Mouse (Mus musculus) B cell, adult 67 days (primary cell): Measurements from ENCODE around the gene Zfp60. TPM values are rescaled to one million over a fixed set of nuclear protein-coding genes. Genes with fewer than 3 reads are reported as not detected.

ENCODE experiments used
- total RNA-seq, 2 experiments: library from RNA; stranded (reverse); gene quantifications; 4 replicates each; pipeline ENCODE4 v1.2.4; 2023

Zfp60 gene
- 10 to 100 TPM; 21.5 to 22.2 TPM for total RNA-seq

DNA sequence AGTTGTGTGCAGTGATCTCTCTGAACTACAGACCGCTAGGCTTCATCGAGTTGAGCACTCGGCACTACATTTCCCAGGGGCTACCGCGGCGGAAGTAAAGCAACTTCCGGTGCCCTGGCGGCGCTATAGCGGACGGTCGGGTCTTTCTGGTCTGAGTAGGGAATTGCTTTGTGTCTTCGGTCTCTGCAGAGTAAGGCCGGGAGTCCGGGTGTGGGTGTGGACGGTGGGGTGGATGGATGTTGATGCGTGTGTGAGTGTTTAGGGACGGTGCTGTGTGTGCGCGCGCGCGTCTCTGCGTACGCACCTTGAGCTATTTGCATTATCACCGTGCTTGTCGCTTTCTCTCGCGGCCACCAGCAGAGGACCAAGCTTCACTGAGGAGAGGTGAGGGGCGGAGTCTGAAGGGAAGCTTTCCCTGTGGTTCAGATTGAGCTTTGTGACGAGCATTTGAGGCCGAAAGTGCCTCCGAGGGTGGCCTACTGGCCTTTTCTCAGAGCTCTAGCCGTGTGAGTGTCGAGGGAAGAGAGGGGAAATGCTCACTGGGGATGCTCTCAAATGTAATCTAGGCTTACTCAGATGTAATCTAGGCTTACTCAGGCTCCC is at the start of gene Zfp60:
Gene Zfp60 (plus strand): TSS at position 109 of the 603 bp plus-strand sequence.

GRCm38 (mm10) chr7:27688815-27689612 is 42.2 kb upstream of the Zfp60 start, which contains the start of gene Zfp607b:
Gene Zfp607b, plus strand, starts transcription at chr7:27689340.

Other genes with a start within 250 kb of the Zfp60 start
- 10 to 100 TPM; 31.8 to 34.5 TPM for gene Sertad1, start 244.5 kb upstream of the Zfp60 start, total RNA-seq
- under 1 TPM; 0.27 to 0.46 TPM for gene Prx, start 232.1 kb upstream of the Zfp60 start, total RNA-seq
- gene Hipk4, start 208.1 kb upstream of the Zfp60 start, total RNA-seq = not detected
- 10 to 100 TPM; 54.4 to 55.1 TPM for gene Pld3, start 178.2 kb upstream of the Zfp60 start, total RNA-seq
- gene 2310022A10Rik, start 178.2 kb upstream of the Zfp60 start, total RNA-seq = 10 to 100 TPM; 26.4 to 29.2 TPM
- gene Akt2, start 139.8 kb upstream of the Zfp60 start, total RNA-seq = 100 to 1,000 TPM in 1 of 2 experiments, 10 to 100 TPM in 1; 99.1 to 102 TPM
- not detected for gene Ttc9b, start 77.5 kb upstream of the Zfp60 start, total RNA-seq
- gene Map3k10, start 56.8 kb upstream of the Zfp60 start, total RNA-seq = 10 to 100 TPM; 12.6 to 16.5 TPM
- 1 to 10 TPM; 1.3 to 2.2 TPM for gene Zfp607b, start 42.0 kb upstream of the Zfp60 start, total RNA-seq
- gene Zfp626, start 75.8 kb downstream of the Zfp60 start, total RNA-seq = 10 to 100 TPM; 11.0 to 16.7 TPM
- 1 to 10 TPM; 5.8 to 7.8 TPM for gene Zfp59, start 107.2 kb downstream of the Zfp60 start, total RNA-seq
- gene Zfp607a, start 126.1 kb downstream of the Zfp60 start, total RNA-seq = 10 to 100 TPM; 14.1 to 14.8 TPM
- gene Zfp974, start 198.1 kb downstream of the Zfp60 start, total RNA-seq = 10 to 100 TPM; 13.6 to 16.9 TPM
- 10 to 100 TPM; 15.1 to 16.9 TPM for gene Zfp780b, start 247.8 kb downstream of the Zfp60 start, total RNA-seq